Mouse (Mus musculus): Measurements from ENCODE around the gene Ush1g. TPM values are rescaled to one million over a fixed set of nuclear protein-coding genes. Genes with fewer than 3 reads are reported as not detected.

Ush1g gene
- polyA plus RNA-seq, 1 experiment from 2014 or later: 0.52 TPM

DNA sequence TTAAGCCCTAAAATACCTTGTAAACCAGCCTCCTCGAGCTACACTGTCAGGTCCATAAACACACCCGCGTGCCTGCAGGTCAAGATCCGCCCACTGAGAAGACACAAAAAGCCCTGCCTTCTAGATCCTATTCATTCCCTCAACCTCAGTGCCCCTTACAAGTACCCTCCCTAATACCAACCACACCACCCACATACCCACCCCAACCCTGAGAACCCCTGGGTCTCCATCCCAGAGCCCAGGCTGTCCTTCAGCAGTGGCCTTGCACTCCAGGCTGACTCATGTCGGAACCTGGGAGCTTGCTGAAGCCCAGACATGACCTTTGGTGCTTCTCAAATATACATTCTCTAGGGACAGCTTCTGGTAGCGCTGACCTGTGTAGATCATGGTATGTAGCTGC, 47.1 kb downstream of the Ush1g start:
- no peak for DNase-seq (ENCODE audit: low spot score)
- no peak for ATAC-seq (replicated peaks; ENCODE audit: low FRiP score)
- H3K36me3 ChIP-seq (ENCODE audit: control insufficient read depth, insufficient read depth, low read length): no peaks in the 10 kb centered on the region
- no peak overlapping the region for H3K9ac ChIP-seq (ENCODE audit: low read depth, low read length)
- H3K27ac ChIP-seq (ENCODE audit: low read depth, low read length): no peak overlapping the region
- no peaks in the 10 kb centered on the region for H3K27me3 ChIP-seq (replicated peaks; ENCODE audit: control insufficient read depth, insufficient read depth, low read length)
- H3K4me1 ChIP-seq (replicated peaks; ENCODE audit: control insufficient read depth, insufficient read depth, low read length): peaks cover 30% of the 10 kb centered on the region
- peak overlapping the region; percentile 20 for H3K4me2 ChIP-seq
- 85% methylated on average over 6 of the region's 6 CpGs for WGBS
- no peak overlapping the region for H3K4me3 ChIP-seq (ENCODE audit: low read depth, low read length)
- no peaks in the 10 kb centered on the region for H3K9me3 ChIP-seq (ENCODE audit: control insufficient read depth, low read length)

DNA sequence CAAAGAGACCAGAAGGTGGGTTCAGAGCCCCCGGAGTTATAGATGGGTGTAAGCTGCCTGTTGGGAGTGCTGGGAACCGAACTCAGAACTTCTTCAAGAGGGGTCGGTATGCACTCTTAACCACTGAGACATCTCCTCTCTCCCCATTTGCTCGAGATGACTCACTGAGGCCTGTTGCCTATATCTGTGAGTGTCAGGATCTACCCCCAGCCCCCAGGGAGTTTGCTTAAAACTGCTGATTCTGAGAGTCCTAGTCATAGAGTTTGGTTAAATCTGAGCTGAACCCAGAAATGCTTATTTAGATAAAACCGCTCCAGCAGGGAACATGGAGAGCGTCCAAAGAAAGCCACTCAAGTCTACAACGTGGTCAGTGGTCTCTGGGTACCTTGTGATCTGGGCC, 47.7 kb downstream of the Ush1g start:
- Histone ChIP-seq H3K9ac (ENCODE audit: low read depth, low read length) (no peak overlapping the region), H3K36me3 (ENCODE audit: control insufficient read depth, insufficient read depth, low read length) (no peaks in the 10 kb centered on the region; the same call in 1 of the 2 replicates), H3K9me3 (ENCODE audit: control insufficient read depth, low read length) (no peaks in the 10 kb centered on the region), H3K4me3 (ENCODE audit: low read depth, low read length) (no peak overlapping the region), H3K27ac (ENCODE audit: low read depth, low read length) (no peak overlapping the region), H3K27me3 (replicated peaks; ENCODE audit: control insufficient read depth, insufficient read depth, low read length) (no peaks in the 10 kb centered on the region), H3K4me2 (peak overlapping the region; percentile 17; the same call in 1 of the 2 replicates), H3K4me1 (replicated peaks; ENCODE audit: control insufficient read depth, insufficient read depth, low read length) (peaks cover 30% of the 10 kb centered on the region)
- 75% methylated on average over 7 of the region's 7 CpGs for WGBS
- ATAC-seq (replicated peaks; ENCODE audit: low FRiP score) (no peak), DNase-seq (ENCODE audit: low spot score) (no peak)

DNA sequence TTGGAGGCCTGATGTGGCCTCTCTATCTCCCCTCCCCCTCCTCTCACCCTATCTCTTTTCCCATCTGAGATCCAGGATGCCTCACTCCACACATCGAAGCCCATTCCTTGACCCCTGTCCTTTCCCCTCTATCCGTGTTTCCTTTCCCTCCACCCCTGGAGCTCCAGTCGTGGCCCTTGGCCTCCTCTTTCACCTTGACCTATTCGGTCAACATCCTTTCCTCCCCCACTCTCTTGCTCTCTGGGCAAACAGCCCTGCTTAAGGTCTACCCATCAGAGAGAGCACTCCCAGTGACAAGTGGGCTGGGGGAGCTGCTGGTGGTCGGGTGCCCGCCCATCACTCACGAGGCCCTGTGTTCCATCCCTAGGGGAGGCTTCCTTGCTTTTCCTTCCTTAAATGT, 48.1 kb downstream of the Ush1g start:
- Histone ChIP-seq H3K9me3 (ENCODE audit: control insufficient read depth, low read length) (no peaks in the 10 kb centered on the region), H3K27ac (ENCODE audit: low read depth, low read length) (no peak overlapping the region), H3K4me2 (peak overlapping the region; percentile 17; the same call in 1 of the 2 replicates), H3K4me1 (replicated peaks; ENCODE audit: control insufficient read depth, insufficient read depth, low read length) (peaks cover 30% of the 10 kb centered on the region), H3K4me3 (ENCODE audit: low read depth, low read length) (no peak overlapping the region), H3K36me3 (ENCODE audit: control insufficient read depth, insufficient read depth, low read length) (no peaks in the 10 kb centered on the region; the same call in 1 of the 2 replicates), H3K27me3 (replicated peaks; ENCODE audit: control insufficient read depth, insufficient read depth, low read length) (no peaks in the 10 kb centered on the region), H3K9ac (ENCODE audit: low read depth, low read length) (no peak overlapping the region)
- ATAC-seq (replicated peaks; ENCODE audit: low FRiP score) (no peak), DNase-seq (ENCODE audit: low spot score) (no peak)
- WGBS: 60% methylated on average over 7 of the region's 7 CpGs

DNA sequence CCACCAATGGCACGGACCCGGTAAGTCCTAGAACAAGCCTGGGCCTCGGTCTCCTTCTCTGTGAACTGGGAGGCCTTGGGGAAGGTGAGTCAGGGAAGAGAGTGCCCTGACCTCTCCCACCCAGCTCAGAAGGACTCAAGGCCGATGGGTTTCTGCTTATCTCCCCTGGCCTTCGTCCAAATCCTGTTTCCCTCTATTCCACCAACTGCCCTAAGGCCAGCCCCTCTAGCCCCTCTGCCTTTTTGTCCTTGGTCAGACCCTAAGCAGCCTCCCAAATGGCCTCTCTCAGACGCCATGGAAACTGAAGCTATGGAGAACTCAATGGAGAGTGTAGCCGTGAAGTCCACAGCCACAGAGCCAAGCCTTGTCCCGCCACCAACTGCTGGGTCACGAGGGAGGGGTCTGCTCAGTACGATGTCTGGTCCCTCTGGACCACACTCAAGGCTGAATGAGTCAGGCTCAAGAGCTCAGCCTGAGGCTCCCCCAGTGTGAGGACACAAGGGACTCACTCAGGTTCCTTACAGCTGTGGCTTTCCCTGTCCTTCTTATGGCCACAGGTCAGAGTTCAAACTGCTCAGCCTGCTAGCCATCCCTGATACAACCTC, 48.8 kb downstream of the Ush1g start:
- H3K4me2 ChIP-seq: no peak overlapping the region
- H3K27me3 ChIP-seq (replicated peaks; ENCODE audit: control insufficient read depth, insufficient read depth, low read length): peaks cover 6% of the 10 kb centered on the region
- WGBS: 71% methylated on average over 10 of the region's 10 CpGs
- H3K36me3 ChIP-seq (ENCODE audit: control insufficient read depth, insufficient read depth, low read length): no peaks in the 10 kb centered on the region; the same call in 1 of the 2 replicates
- ATAC-seq (replicated peaks; ENCODE audit: low FRiP score) (no peak), DNase-seq (ENCODE audit: low spot score) (no peak)
- H3K9me3 ChIP-seq (ENCODE audit: control insufficient read depth, low read length): no peaks in the 10 kb centered on the region
- no peak overlapping the region for H3K9ac ChIP-seq (ENCODE audit: low read depth, low read length)
- no peak overlapping the region for H3K27ac ChIP-seq (ENCODE audit: low read depth, low read length)
- H3K4me3 ChIP-seq (ENCODE audit: low read depth, low read length): no peak overlapping the region
- H3K4me1 ChIP-seq (replicated peaks; ENCODE audit: control insufficient read depth, insufficient read depth, low read length): peaks cover 26% of the 10 kb centered on the region

DNA sequence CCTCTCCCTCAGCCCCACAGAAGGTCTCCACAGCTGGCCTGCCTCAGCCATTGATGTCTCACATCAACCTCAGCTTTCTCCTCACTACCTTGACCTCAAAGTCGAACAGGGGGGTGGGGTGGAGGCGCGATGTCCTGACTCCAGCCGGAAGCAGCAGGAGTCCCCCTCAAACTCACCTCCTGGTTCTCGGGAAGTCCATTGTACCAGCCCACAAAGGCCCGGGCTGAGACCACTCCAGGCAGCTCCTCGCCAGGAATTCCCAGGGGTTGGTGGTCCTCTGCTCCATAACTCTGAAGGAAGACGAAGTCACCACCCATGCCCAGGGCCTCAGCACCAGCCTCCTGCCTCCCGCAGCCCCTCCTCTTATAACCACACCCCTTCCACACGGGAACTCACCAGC, 50.4 kb downstream of the Ush1g start:
- peaks cover 21% of the 10 kb centered on the region for H3K27me3 ChIP-seq (replicated peaks; ENCODE audit: control insufficient read depth, insufficient read depth, low read length)
- no peaks in the 10 kb centered on the region for H3K9me3 ChIP-seq (ENCODE audit: control insufficient read depth, low read length)
- H3K27ac ChIP-seq (ENCODE audit: low read depth, low read length): no peak overlapping the region
- H3K9ac ChIP-seq (ENCODE audit: low read depth, low read length): no peak overlapping the region
- H3K4me3 ChIP-seq (ENCODE audit: low read depth, low read length): no peak overlapping the region
- DNase-seq (ENCODE audit: low spot score) (no peak), ATAC-seq (replicated peaks; ENCODE audit: low FRiP score) (no peak)
- H3K4me2 ChIP-seq: no peak overlapping the region
- no peaks in the 10 kb centered on the region; the same call in 1 of the 2 replicates for H3K36me3 ChIP-seq (ENCODE audit: control insufficient read depth, insufficient read depth, low read length)
- 71% methylated on average over 10 of the region's 10 CpGs for WGBS
- H3K4me1 ChIP-seq (replicated peaks; ENCODE audit: control insufficient read depth, insufficient read depth, low read length): peaks cover 27% of the 10 kb centered on the region

DNA sequence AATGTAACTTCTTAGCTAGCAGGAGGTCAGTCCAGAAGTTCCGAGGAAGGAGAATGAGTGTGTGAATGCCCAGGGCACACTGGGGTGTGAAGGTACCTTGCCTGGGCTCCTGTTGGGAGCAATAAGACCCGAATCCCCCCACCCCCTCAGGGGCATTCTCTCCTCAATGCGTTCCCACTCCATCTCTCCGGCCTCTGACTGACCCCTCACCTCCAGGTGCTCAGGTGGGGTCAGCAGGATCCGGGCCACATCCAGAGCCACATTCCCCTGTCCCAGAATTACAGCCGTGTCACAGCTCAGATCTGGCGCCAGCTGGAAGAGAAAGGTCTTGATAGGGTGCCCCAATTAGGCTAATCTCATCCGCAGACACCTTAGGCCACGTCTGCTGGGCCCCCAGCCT, 50.8 kb downstream of the Ush1g start:
- Histone ChIP-seq H3K4me2 (no peak overlapping the region), H3K36me3 (ENCODE audit: control insufficient read depth, insufficient read depth, low read length) (no peaks in the 10 kb centered on the region; the same call in 1 of the 2 replicates), H3K9ac (ENCODE audit: low read depth, low read length) (no peak overlapping the region), H3K4me1 (replicated peaks; ENCODE audit: control insufficient read depth, insufficient read depth, low read length) (peaks cover 24% of the 10 kb centered on the region), H3K27ac (ENCODE audit: low read depth, low read length) (no peak overlapping the region), H3K9me3 (ENCODE audit: control insufficient read depth, low read length) (no peaks in the 10 kb centered on the region), H3K4me3 (ENCODE audit: low read depth, low read length) (no peak overlapping the region), H3K27me3 (replicated peaks; ENCODE audit: control insufficient read depth, insufficient read depth, low read length) (peaks cover 26% of the 10 kb centered on the region)
- DNase-seq (ENCODE audit: low spot score): no peak
- ATAC-seq (replicated peaks; ENCODE audit: low FRiP score): no peak
- WGBS: 80% methylated on average over 9 of the region's 9 CpGs

DNA sequence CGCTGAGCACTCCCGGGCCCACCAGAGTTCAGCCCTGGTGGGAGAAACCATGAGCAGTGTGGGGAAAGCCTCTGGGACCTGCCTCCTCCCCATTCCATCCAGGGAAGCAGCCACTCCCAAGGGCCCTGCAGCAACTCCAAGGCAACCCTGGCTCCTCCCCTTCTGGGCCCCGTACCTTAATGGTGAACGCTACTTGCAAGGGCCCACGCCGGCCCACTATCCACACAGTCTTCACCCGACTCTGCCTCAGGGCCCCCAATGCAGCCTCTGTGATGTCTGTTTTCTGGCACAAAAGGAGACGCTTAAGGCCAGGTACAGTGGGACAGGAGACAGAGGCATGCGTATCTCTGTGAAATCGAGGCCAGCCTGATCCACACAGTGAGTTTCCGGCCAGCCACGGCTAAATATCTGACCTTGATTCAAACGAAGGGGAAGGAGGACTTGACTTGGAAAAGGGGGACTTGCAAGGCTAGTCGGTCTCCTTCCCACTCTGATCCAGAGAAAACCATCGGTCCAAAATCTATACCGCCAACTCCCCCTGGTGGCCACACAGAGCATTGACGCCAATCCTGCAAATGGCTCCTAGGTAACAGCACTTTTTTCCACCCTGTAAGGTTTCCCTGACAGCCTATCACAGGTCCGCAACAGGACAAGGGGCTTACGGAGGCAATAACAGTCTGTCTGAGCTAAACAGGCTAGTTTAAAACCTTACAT, 51.5 kb downstream of the Ush1g start:
- H3K4me3 ChIP-seq (ENCODE audit: low read depth, low read length): no peak overlapping the region
- 42% methylated on average over 19 of the region's 19 CpGs for WGBS
- no peak overlapping the region for H3K4me2 ChIP-seq
- no peak for ATAC-seq (replicated peaks; ENCODE audit: low FRiP score)
- H3K27ac ChIP-seq (ENCODE audit: low read depth, low read length): no peak overlapping the region
- no peaks in the 10 kb centered on the region for H3K9me3 ChIP-seq (ENCODE audit: control insufficient read depth, low read length)
- H3K4me1 ChIP-seq (replicated peaks; ENCODE audit: control insufficient read depth, insufficient read depth, low read length): peaks cover 17% of the 10 kb centered on the region
- H3K9ac ChIP-seq (ENCODE audit: low read depth, low read length): no peak overlapping the region
- no peaks in the 10 kb centered on the region; the same call in 1 of the 2 replicates for H3K36me3 ChIP-seq (ENCODE audit: control insufficient read depth, insufficient read depth, low read length)
- H3K27me3 ChIP-seq (replicated peaks; ENCODE audit: control insufficient read depth, insufficient read depth, low read length): peaks cover 33% of the 10 kb centered on the region
- DNase-seq (ENCODE audit: low spot score): peak; percentile 77

DNA sequence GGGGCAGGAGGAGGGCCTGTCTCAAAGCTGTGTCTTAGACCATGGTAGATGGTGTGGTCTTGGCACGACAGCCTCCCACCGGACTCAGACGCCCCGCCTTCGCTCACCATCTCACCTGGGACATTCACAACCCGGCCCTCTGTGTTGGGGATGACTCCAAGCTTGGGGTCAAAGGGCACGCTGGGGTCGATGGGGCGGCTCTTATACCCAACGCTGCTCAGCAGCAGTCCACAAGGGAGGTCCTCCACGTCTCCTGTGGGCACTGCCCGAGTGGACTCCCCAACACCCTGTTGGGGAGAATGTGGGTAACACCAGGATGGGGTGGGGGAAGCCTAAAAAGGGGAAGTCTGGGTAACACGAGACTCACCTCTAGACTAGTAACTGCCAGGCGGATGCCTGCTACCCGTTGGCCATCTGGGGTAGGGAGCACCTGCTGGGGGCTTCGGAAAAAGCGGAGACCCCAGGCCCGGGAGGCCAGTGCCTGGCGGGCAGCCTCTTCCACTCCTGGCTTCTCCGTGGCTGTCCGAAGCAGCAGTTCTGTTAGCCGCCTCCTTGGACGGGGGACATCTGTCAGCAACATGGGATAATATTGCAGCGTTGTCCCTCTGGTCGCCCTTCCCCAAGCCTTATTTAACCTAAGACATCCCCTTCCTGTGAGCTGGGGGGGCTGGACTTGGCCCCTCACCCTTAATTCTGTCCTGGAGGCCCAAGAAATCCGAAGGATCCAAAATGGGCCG, 52.3 kb downstream of the Ush1g start:
- peaks cover 41% of the 10 kb centered on the region for H3K27me3 ChIP-seq (replicated peaks; ENCODE audit: control insufficient read depth, insufficient read depth, low read length)

More for the DNA sequence above, 52.3 kb downstream of the Ush1g start:
- Histone ChIP-seq H3K9me3 (ENCODE audit: control insufficient read depth, low read length) (no peaks in the 10 kb centered on the region), H3K9ac (ENCODE audit: low read depth, low read length) (no peak overlapping the region), H3K36me3 (ENCODE audit: control insufficient read depth, insufficient read depth, low read length) (no peaks in the 10 kb centered on the region; the same call in 1 of the 2 replicates), H3K4me3 (ENCODE audit: low read depth, low read length) (no peak overlapping the region), H3K4me1 (replicated peaks; ENCODE audit: control insufficient read depth, insufficient read depth, low read length) (peaks cover 14% of the 10 kb centered on the region; the same call in 1 of the 2 replicates), H3K4me2 (no peak overlapping the region), H3K27ac (ENCODE audit: low read depth, low read length) (no peak overlapping the region)
- ATAC-seq (replicated peaks; ENCODE audit: low FRiP score): no peak
- no peak for DNase-seq (ENCODE audit: low spot score)
- 87% methylated on average over 27 of the region's 27 CpGs for WGBS

All from liver, embryonic 11.5 days (tissue).